Mouse (Mus musculus): ENCODE measurements around the gene Tex13c1.

Gene Tex13c1

DNA sequence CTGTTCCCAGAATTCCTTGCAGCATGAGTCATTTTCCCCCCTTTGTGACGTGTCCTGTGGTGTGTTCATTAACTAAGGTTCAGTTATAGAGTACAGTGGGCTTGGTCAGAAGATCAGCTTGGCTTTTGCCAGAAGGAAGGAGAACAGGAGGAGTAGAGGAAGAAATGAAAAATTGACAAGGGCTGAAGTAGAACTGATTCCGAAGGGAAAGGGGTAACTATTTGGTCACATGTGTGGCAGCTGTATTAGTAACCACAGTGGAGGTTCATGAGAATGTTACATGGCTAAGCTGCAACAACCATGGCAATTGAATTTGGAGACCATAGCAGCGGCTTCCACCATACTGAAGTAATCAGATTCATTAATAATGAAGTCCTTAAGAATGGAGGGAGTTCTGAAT, at the start of gene Tex13c1:
Gene Tex13c1 (plus strand): TSS at position 301 of the 400 bp plus-strand sequence.
- DNase-seq = no peak

All from thymus, postnatal 14 days (tissue).